ENCODE assay signal across 8 mouse cellular contexts in the genomic region with DNA sequence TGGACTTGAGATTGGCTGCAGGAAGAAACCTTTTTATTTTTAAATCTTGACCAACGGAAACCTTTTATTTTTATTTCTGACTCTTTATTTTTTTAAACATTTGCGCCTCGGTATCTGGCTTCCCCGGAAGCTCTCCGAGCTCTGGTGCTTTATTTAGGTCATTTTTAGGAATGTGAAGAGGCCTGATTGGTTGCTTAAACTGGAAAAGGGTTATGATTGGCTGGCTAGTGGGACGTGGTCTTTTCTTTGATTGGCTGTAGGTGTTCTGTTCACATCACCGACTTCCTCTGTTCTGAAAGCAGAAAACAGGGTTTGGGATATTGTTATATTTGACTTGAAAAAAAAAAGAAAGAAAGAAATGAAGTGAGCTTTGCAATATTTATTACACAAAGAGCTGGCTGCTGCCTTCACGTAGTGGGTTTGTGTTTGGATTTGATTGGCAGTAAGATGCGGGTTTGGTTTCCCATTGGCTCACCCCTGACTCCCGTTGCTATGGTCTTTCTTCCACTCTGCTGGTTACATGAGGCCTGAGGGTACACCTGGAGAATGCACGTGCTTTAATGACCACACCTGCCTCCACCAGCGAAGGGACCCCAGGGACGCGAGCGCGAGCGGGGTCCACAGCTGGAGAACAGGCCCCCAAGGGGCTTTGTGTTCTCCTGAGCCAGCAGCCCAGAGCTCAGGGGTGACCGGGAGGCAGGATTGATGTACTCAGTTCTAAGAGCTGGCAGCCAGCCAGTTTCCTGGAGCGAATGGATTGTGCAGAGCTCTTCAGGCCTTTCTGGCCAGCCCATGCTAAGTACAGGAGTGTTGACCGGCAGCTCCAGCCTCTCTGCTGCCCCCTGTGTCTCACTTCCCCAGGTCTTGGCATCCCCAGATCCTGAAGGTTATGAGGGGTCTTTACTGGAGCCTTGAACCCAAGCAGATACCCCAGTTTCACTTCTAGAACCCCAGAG. TPM values are rescaled to one million over a fixed set of nuclear protein-coding genes. Genes with fewer than 3 reads are reported as not detected.
DNase-seq lines count a peak whose midpoint lies in the region; ATAC-seq lines count a peak whose summit lies in the region.

No protein-coding gene starts in this region.

- peak; percentile 52 to 80 for DNase-seq in urinary bladder, postnatal 4 days (ENCODE audit: low spot score in 2 of 2)
- no peak for DNase-seq in urinary bladder, postnatal 10 days (ENCODE audit: low spot score)
- peak; percentile 91 for DNase-seq in embryonic facial prominence, embryonic 14.5 days (ENCODE audit: low spot score)
- DNase-seq in kidney, postnatal 10 days = peak; percentile 92
- DNase-seq in right cerebral cortex, postnatal 14 days = peak; percentile 77
- DNase-seq in spleen, postnatal 14 days (ENCODE audit: low spot score in 2 of 2) = no peak

- no peak overlapping the region for H3K9ac ChIP-seq in embryonic facial prominence, embryonic 14.5 days (ENCODE audit: low read depth, low read length)
- H3K9ac ChIP-seq in heart, embryonic 16.5 days (ENCODE audit: low read length) = 0 out of 2 replicates have a peak overlapping the region, but pooled peaks have one; percentile 19
- no peak overlapping the region for H3K9ac ChIP-seq in lung, embryonic 16.5 days (ENCODE audit: low read length)

- WGBS in embryonic facial prominence, embryonic 14.5 days = 58% methylated on average over 20 of the region's 20 CpGs
- 44% methylated on average over 20 of the region's 20 CpGs for WGBS in heart, embryonic 16.5 days
- 35% methylated on average over 20 of the region's 20 CpGs for WGBS in lung, embryonic 16.5 days

- H3K9me3 ChIP-seq in embryonic facial prominence, embryonic 14.5 days (ENCODE audit: control insufficient read depth, low read length) = no peaks in the 10 kb centered on the region
- peaks cover 3% of the 10 kb centered on the region; the same call in 1 of the 2 replicates for H3K9me3 ChIP-seq in heart, embryonic 16.5 days (replicated peaks; ENCODE audit: control insufficient read depth, low read length)
- 0 out of 2 replicates have a peak, but pooled peaks cover 2% of the 10 kb centered on the region for H3K9me3 ChIP-seq in lung, embryonic 16.5 days (ENCODE audit: control insufficient read depth, low read length)

- H3K36me3 ChIP-seq in embryonic facial prominence, embryonic 14.5 days (ENCODE audit: control insufficient read depth, insufficient read depth, low read length) = peaks cover 15% of the 10 kb centered on the region
- H3K36me3 ChIP-seq in heart, embryonic 16.5 days (ENCODE audit: control insufficient read depth, insufficient read depth) = no peaks in the 10 kb centered on the region
- no peaks in the 10 kb centered on the region for H3K36me3 ChIP-seq in lung, embryonic 16.5 days (ENCODE audit: control insufficient read depth, insufficient read depth, low read length)

- peaks cover 18% of the 10 kb centered on the region for H3K4me1 ChIP-seq in embryonic facial prominence, embryonic 14.5 days (ENCODE audit: control insufficient read depth, insufficient read depth, low read length)
- peaks cover 38% of the 10 kb centered on the region for H3K4me1 ChIP-seq in heart, embryonic 16.5 days (ENCODE audit: control insufficient read depth, insufficient read depth, low read length)
- H3K4me1 ChIP-seq in lung, embryonic 16.5 days (replicated peaks; ENCODE audit: control insufficient read depth, insufficient read depth, low read length) = peaks cover 53% of the 10 kb centered on the region

- H3K27ac ChIP-seq in embryonic facial prominence, embryonic 14.5 days (replicated peaks; ENCODE audit: low read depth, low read length) = no peak overlapping the region
- H3K27ac ChIP-seq in heart, embryonic 16.5 days (ENCODE audit: low read length) = peak overlapping the region; percentile 73
- peak overlapping the region; percentile 56 for H3K27ac ChIP-seq in lung, embryonic 16.5 days (ENCODE audit: low read length)

- no peak overlapping the region for H3K4me2 ChIP-seq in embryonic facial prominence, embryonic 14.5 days (ENCODE audit: low read depth, low read length)
- H3K4me2 ChIP-seq in heart, embryonic 16.5 days (ENCODE audit: low read depth, low read length) = peak overlapping the region; percentile 59
- H3K4me2 ChIP-seq in lung, embryonic 16.5 days (ENCODE audit: low read depth, low read length) = peak overlapping the region; percentile 18

- H3K27me3 ChIP-seq in embryonic facial prominence, embryonic 14.5 days (replicated peaks; ENCODE audit: control insufficient read depth, insufficient read depth, low read length) = no peaks in the 10 kb centered on the region
- no peaks in the 10 kb centered on the region for H3K27me3 ChIP-seq in heart, embryonic 16.5 days (ENCODE audit: control insufficient read depth, insufficient read depth, low read length)
- no peaks in the 10 kb centered on the region for H3K27me3 ChIP-seq in lung, embryonic 16.5 days (ENCODE audit: control insufficient read depth, insufficient read depth, low read depth, low read length)

- no peak overlapping the region for H3K4me3 ChIP-seq in embryonic facial prominence, embryonic 14.5 days (ENCODE audit: low read depth, low read length)
- H3K4me3 ChIP-seq in heart, embryonic 16.5 days (ENCODE audit: low read length) = peak overlapping the region; percentile 38
- no peak overlapping the region for H3K4me3 ChIP-seq in lung, embryonic 16.5 days (ENCODE audit: low read length)

- peak; percentile 46; the same call in 1 of the 2 replicates for ATAC-seq in embryonic facial prominence, embryonic 14.5 days (ENCODE audit: low read depth)
- peak; percentile 75 for ATAC-seq in heart, embryonic 16.5 days (replicated peaks; ENCODE audit: extremely low read depth, insufficient read depth, low FRiP score)
- peak; percentile 85 for ATAC-seq in lung, embryonic 16.5 days (ENCODE audit: low read depth)

RNA-seq across cellular contexts. Expression of gene Clstn1, which starts 21.5 kb away (rescaled TPM):
- polyA plus RNA-seq in embryonic facial prominence, embryonic 14.5 days (2014; fragmentation: Nextera tagmentation; extraction: Ambion mirVana) = 51.4 and 52.0 TPM in 2 replicates
- 6.7 and 16.8 TPM in 2 replicates for polyA plus RNA-seq in heart, embryonic 16.5 days (2015; fragmentation: Nextera tagmentation; extraction: Ambion mirVana)
- 13.6 and 15.3 TPM in 2 replicates for polyA plus RNA-seq in lung, embryonic 16.5 days (2015; fragmentation: Nextera tagmentation; extraction: Ambion mirVana)

RNA-seq across cellular contexts. Expression of gene Ctnnbip1, which starts 46.7 kb away (rescaled TPM):
- 68.7 and 81.8 TPM in 2 replicates for polyA plus RNA-seq in embryonic facial prominence, embryonic 14.5 days (2014; fragmentation: Nextera tagmentation; extraction: Ambion mirVana)
- 28.7 and 38.3 TPM in 2 replicates for polyA plus RNA-seq in heart, embryonic 16.5 days (2015; fragmentation: Nextera tagmentation; extraction: Ambion mirVana)
- polyA plus RNA-seq in lung, embryonic 16.5 days (2015; fragmentation: Nextera tagmentation; extraction: Ambion mirVana) = 57.5 and 59.7 TPM in 2 replicates

Comparison
In these comparisons a context has a peak if more than half of its experiments do, and no peak if none do; other contexts are left out.
1. DNase-seq: peak in urinary bladder, postnatal 4 days (2 of 2), embryonic facial prominence, embryonic 14.5 days (single experiment), kidney, postnatal 10 days (single experiment) and right cerebral cortex, postnatal 14 days (single experiment); none in urinary bladder, postnatal 10 days (single experiment) and spleen, postnatal 14 days (0 of 2).
2. Peak in every context shown above with its lines, with median percentiles within 50 percentile points of each other: ATAC-seq.